Mouse (Mus musculus) intestine, embryonic 14.5 days (tissue): ENCODE data around the gene Nkpd1. TPM values are rescaled to one million over a fixed set of nuclear protein-coding genes. Genes with fewer than 3 reads are reported as not detected.

Experiments used
- ATAC-seq: fragments of 200-750 bp; cut with Nextera tagmentation; replicated peaks from 2 replicates; pipeline ENCODE4 v1.8.0; 2017; ENCODE audit warnings: low read depth, moderate number of reproducible peaks, moderate TSS enrichment, moderate library complexity; ENCODE audit not compliant: low FRiP score, low TSS enrichment
- DNase-seq: peaks from one replicate; pipeline ENCODE4 v3.0.0-alpha.2; 2018; ENCODE audit warnings: low spot score
- H3K27ac ChIP-seq: fragments of 300-500 bp; sonication (generic); 2 replicates; pipeline ENCODE4 v1.5.1; 2014; ENCODE audit warnings: low read depth, mild to moderate bottlenecking, control low read depth
- H3K27me3 ChIP-seq: fragments of 300-500 bp; sonication (generic); replicated peaks from 2 replicates; pipeline ENCODE4 v1.6.1; 2014; ENCODE audit warnings: low read length, control low read depth; ENCODE audit not compliant: control insufficient read depth, insufficient read depth
- H3K36me3 ChIP-seq: fragments of 300-500 bp; sonication (generic); 2 replicates; pipeline ENCODE4 v1.6.1; 2014; ENCODE audit warnings: low read length, control low read depth; ENCODE audit not compliant: control insufficient read depth, insufficient read depth
- H3K4me1 ChIP-seq: fragments of 300-500 bp; sonication (generic); replicated peaks from 2 replicates; pipeline ENCODE4 v1.6.1; 2014; ENCODE audit warnings: low read length, control low read depth, mixed read lengths; ENCODE audit not compliant: control insufficient read depth, insufficient read depth
- H3K4me2 ChIP-seq: fragments of 300-500 bp; sonication (generic); 2 replicates; pipeline ENCODE4 v1.6.1; 2014; ENCODE audit warnings: low read length
- H3K4me3 ChIP-seq: fragments of 300-500 bp; sonication (generic); 2 replicates; pipeline ENCODE4 v1.5.1; 2014; ENCODE audit warnings: low read depth, low read length, control low read depth, mixed read lengths
- H3K9ac ChIP-seq: fragments of 300-500 bp; sonication (generic); 2 replicates; pipeline ENCODE4 v1.6.1; 2014; ENCODE audit warnings: mild to moderate bottlenecking, low read length
- H3K9me3 ChIP-seq: fragments of 300-500 bp; sonication (generic); 2 replicates; pipeline ENCODE4 v1.6.1; 2016; ENCODE audit warnings: low read length, control low read depth; ENCODE audit not compliant: control insufficient read depth
- WGBS: fragments of 180-500 bp; shearing (Covaris S2); extraction: QIAGEN DNeasy Blood & Tissue Kit; methylation state at CpG from one replicate; pipeline ENCODE4 v1.1.7; 2014; 5-methylcytosine and 5-hydroxymethylcytosine counted together
- polyA plus RNA-seq: library from polyadenylated mRNA; unstranded; fragments of >200 nt; fragmentation: Nextera tagmentation; extraction: Ambion mirVana; gene quantifications from 2 replicates; pipeline ENCODE4 v1.2.1, GENCODE M21; 2014

Nkpd1 gene
- polyA plus RNA-seq, 1 experiment from 2014 or later, result 0.09 TPM

GRCm38 (mm10) chr7:19546007-19546406 is 28.4 kb downstream of the Nkpd1 start:
- Histone ChIP-seq H3K27me3 (no peaks in the 10 kb centered on the region), H3K4me3 (no peak overlapping the region), H3K9ac (no peak overlapping the region), H3K4me1 (peaks cover 24% of the 10 kb centered on the region), H3K4me2 (no peak overlapping the region), H3K36me3 (0 out of 2 replicates have a peak, but pooled peaks cover 5% of the 10 kb centered on the region), H3K27ac (no peak overlapping the region), H3K9me3 (no peaks in the 10 kb centered on the region)
- no peak for DNase-seq
- 29% methylated on average over 3 of the region's 3 CpGs for WGBS
- 0 out of 2 replicates have a peak, but pooled peaks have one; percentile 8 for ATAC-seq

GRCm38 (mm10) chr7:19547344-19547969 is 29.8 kb downstream of the Nkpd1 start:
- peaks cover 26% of the 10 kb centered on the region for H3K4me1 ChIP-seq
- no peak overlapping the region for H3K27ac ChIP-seq
- DNase-seq, result no peak

GRCm38 (mm10) chr7:19549394-19549793 is 31.8 kb downstream of the Nkpd1 start:
- ATAC-seq (no peak), DNase-seq (no peak)
- peaks cover 20% of the 10 kb centered on the region for H3K4me1 ChIP-seq
- H3K4me3 ChIP-seq, result no peak overlapping the region
- no peak overlapping the region for H3K27ac ChIP-seq
- 76% methylated on average over 10 of the region's 10 CpGs for WGBS
- H3K27me3 ChIP-seq, result no peaks in the 10 kb centered on the region
- H3K36me3 ChIP-seq, result peaks cover 21% of the 10 kb centered on the region; the same call in 1 of the 2 replicates
- H3K9me3 ChIP-seq, result no peaks in the 10 kb centered on the region
- H3K9ac ChIP-seq, result no peak overlapping the region
- H3K4me2 ChIP-seq, result no peak overlapping the region

More at GRCm38 (mm10) chr7:19547344-19547969, 29.8 kb downstream of the Nkpd1 start:
- Histone ChIP-seq H3K9me3 (no peaks in the 10 kb centered on the region), H3K4me3 (no peak overlapping the region), H3K36me3 (peaks cover 4% of the 10 kb centered on the region; the same call in 1 of the 2 replicates), H3K9ac (no peak overlapping the region), H3K27me3 (no peaks in the 10 kb centered on the region), H3K4me2 (no peak overlapping the region)
- 0 out of 2 replicates have a peak, but pooled peaks have one; percentile 32 for ATAC-seq
- WGBS, result 72% methylated on average over 2 of the region's 2 CpGs

- 66% methylated on average over 5 of the region's 5 CpGs for WGBS
- no peak for DNase-seq
- peaks cover 8% of the 10 kb centered on the region; the same call in 1 of the 2 replicates for H3K4me1 ChIP-seq
- peaks cover 32% of the 10 kb centered on the region for H3K36me3 ChIP-seq
- H3K27me3 ChIP-seq, result no peaks in the 10 kb centered on the region
- no peak for ATAC-seq
- H3K4me2 ChIP-seq, result no peak overlapping the region
- H3K27ac ChIP-seq, result no peak overlapping the region
- no peak overlapping the region for H3K4me3 ChIP-seq
- H3K9ac ChIP-seq, result no peak overlapping the region
- H3K9me3 ChIP-seq, result no peaks in the 10 kb centered on the region
Observed at GRCm38 (mm10) chr7:19551634-19552033, 34.0 kb downstream of the Nkpd1 start.

- DNase-seq (no peak), ATAC-seq (no peak)
- H3K36me3 ChIP-seq, result peaks cover 32% of the 10 kb centered on the region
- H3K9me3 ChIP-seq, result no peaks in the 10 kb centered on the region
- H3K4me3 ChIP-seq, result no peak overlapping the region
- H3K27me3 ChIP-seq, result no peaks in the 10 kb centered on the region
- H3K27ac ChIP-seq, result no peak overlapping the region
- 61% methylated on average over 2 of the region's 2 CpGs for WGBS
- H3K9ac ChIP-seq, result no peak overlapping the region
- 0 out of 2 replicates have a peak, but pooled peaks cover 2% of the 10 kb centered on the region for H3K4me1 ChIP-seq
- H3K4me2 ChIP-seq, result no peak overlapping the region
Observed at GRCm38 (mm10) chr7:19552443-19552842, 34.8 kb downstream of the Nkpd1 start.

GRCm38 (mm10) chr7:19554168-19554567 is 36.5 kb downstream of the Nkpd1 start:
- Histone ChIP-seq H3K4me2 (no peak overlapping the region), H3K27me3 (no peaks in the 10 kb centered on the region), H3K36me3 (peaks cover 32% of the 10 kb centered on the region), H3K9ac (no peak overlapping the region), H3K27ac (no peak overlapping the region), H3K9me3 (no peaks in the 10 kb centered on the region), H3K4me3 (no peak overlapping the region), H3K4me1 (peaks cover 9% of the 10 kb centered on the region)
- ATAC-seq (no peak), DNase-seq (no peak)
- 86% methylated on average over 1 of the region's 1 CpGs for WGBS

- Histone ChIP-seq H3K4me3 (no peak overlapping the region), H3K27me3 (no peaks in the 10 kb centered on the region), H3K9ac (no peak overlapping the region), H3K9me3 (no peaks in the 10 kb centered on the region), H3K4me2 (no peak overlapping the region), H3K4me1 (peaks cover 29% of the 10 kb centered on the region), H3K36me3 (peaks cover 32% of the 10 kb centered on the region), H3K27ac (no peak overlapping the region)
- DNase-seq (no peak), ATAC-seq (no peak)
- WGBS, result 98% methylated on average over 2 of the region's 2 CpGs
Observed at GRCm38 (mm10) chr7:19557086-19557485, 39.4 kb downstream of the Nkpd1 start.

- Histone ChIP-seq H3K4me1 (peaks cover 27% of the 10 kb centered on the region), H3K9ac (no peak overlapping the region), H3K27me3 (no peaks in the 10 kb centered on the region), H3K4me3 (no peak overlapping the region), H3K4me2 (no peak overlapping the region), H3K9me3 (no peaks in the 10 kb centered on the region), H3K27ac (no peak overlapping the region), H3K36me3 (peaks cover 22% of the 10 kb centered on the region)
- 91% methylated on average over 6 of the region's 6 CpGs for WGBS
- DNase-seq (no peak), ATAC-seq (no peak)
Observed at GRCm38 (mm10) chr7:19557982-19558900, 40.6 kb downstream of the Nkpd1 start.
